In genomic region chr1:65280461-65280860, GRCm38 (mm10) we compare ENCODE assay signal across 27 mouse cellular contexts. TPM values are rescaled to one million over a fixed set of nuclear protein-coding genes. Genes with fewer than 3 reads are reported as not detected.
A peak's percentile ranks its signal among the peaks of the same experiment; 100 is the strongest.
DNase-seq lines count a peak whose midpoint lies in the region; ATAC-seq lines count a peak whose summit lies in the region.
"Had no signal": no experiment of that assay in that cellular context is flagged by ENCODE, and none has a peak within 500 bp of the region (broad histone marks: within the 10 kb centered on the region; RNA-seq: fewer than 3 reads in every experiment).

No protein-coding gene starts in this region.

- 23% methylated on average over 3 of the region's 3 CpGs for WGBS in midbrain, embryonic 14.5 days
- WGBS in midbrain, embryonic 15.5 days = 28% methylated on average over 3 of the region's 3 CpGs
- 20% methylated on average over 3 of the region's 3 CpGs for WGBS in neural tube, embryonic 15.5 days

- H3K36me3 ChIP-seq in midbrain, embryonic 14.5 days (ENCODE audit: control insufficient read depth, insufficient read depth, low read length) = no peaks in the 10 kb centered on the region
- 0 out of 2 replicates have a peak, but pooled peaks cover 3% of the 10 kb centered on the region for H3K36me3 ChIP-seq in midbrain, embryonic 15.5 days (replicated peaks)
- H3K36me3 ChIP-seq in neural tube, embryonic 15.5 days = 0 out of 2 replicates have a peak, but pooled peaks cover 3% of the 10 kb centered on the region

- no peaks in the 10 kb centered on the region for H3K4me1 ChIP-seq in midbrain, embryonic 14.5 days (ENCODE audit: control insufficient read depth, insufficient read depth, low read length)
- 0 out of 2 replicates have a peak, but pooled peaks cover 3% of the 10 kb centered on the region for H3K4me1 ChIP-seq in midbrain, embryonic 15.5 days
- H3K4me1 ChIP-seq in neural tube, embryonic 15.5 days = peaks cover 9% of the 10 kb centered on the region; the same call in 1 of the 2 replicates
- H3K4me1 ChIP-seq: heart, embryonic 10.5 days; heart, embryonic 13.5 days; hindbrain, embryonic 15.5 days had no signal

- H3K27me3 ChIP-seq in midbrain, embryonic 14.5 days (ENCODE audit: control insufficient read depth, insufficient read depth, low read length) = no peaks in the 10 kb centered on the region
- no peaks in the 10 kb centered on the region for H3K27me3 ChIP-seq in midbrain, embryonic 15.5 days (replicated peaks)
- H3K27me3 ChIP-seq in neural tube, embryonic 15.5 days (replicated peaks) = no peaks in the 10 kb centered on the region
- H3K27me3 ChIP-seq: heart, embryonic 13.5 days; hindbrain, embryonic 15.5 days had no signal

- H3K9ac ChIP-seq in midbrain, embryonic 14.5 days (replicated peaks; ENCODE audit: low read length) = no peak overlapping the region
- H3K9ac ChIP-seq in midbrain, embryonic 15.5 days = no peak overlapping the region
- H3K9ac ChIP-seq in neural tube, embryonic 15.5 days (replicated peaks) = no peak overlapping the region
- H3K9ac ChIP-seq: heart, embryonic 13.5 days; hindbrain, embryonic 15.5 days had no signal

- H3K9me3 ChIP-seq in midbrain, embryonic 14.5 days (ENCODE audit: control insufficient read depth, low read length) = no peaks in the 10 kb centered on the region
- no peaks in the 10 kb centered on the region for H3K9me3 ChIP-seq in midbrain, embryonic 15.5 days
- H3K9me3 ChIP-seq in neural tube, embryonic 15.5 days (replicated peaks) = no peaks in the 10 kb centered on the region
- H3K9me3 ChIP-seq: forebrain, embryonic 10.5 days; heart, embryonic 10.5 days; heart, embryonic 13.5 days; hindbrain, embryonic 15.5 days had no signal

- no peak overlapping the region for H3K4me2 ChIP-seq in midbrain, embryonic 14.5 days (ENCODE audit: low read length)
- no peak overlapping the region for H3K4me2 ChIP-seq in midbrain, embryonic 15.5 days
- no peak overlapping the region for H3K4me2 ChIP-seq in neural tube, embryonic 15.5 days
- H3K4me2 ChIP-seq: heart, embryonic 13.5 days; hindbrain, embryonic 15.5 days had no signal

- no peak overlapping the region for H3K4me3 ChIP-seq in midbrain, embryonic 14.5 days (replicated peaks; ENCODE audit: low read depth, low read length)
- no peak overlapping the region for H3K4me3 ChIP-seq in midbrain, embryonic 15.5 days
- no peak overlapping the region for H3K4me3 ChIP-seq in neural tube, embryonic 15.5 days (replicated peaks)
- H3K4me3 ChIP-seq: forebrain, embryonic 10.5 days; heart, adult 2 months; heart, embryonic 10.5 days; heart, embryonic 13.5 days; hindbrain, embryonic 15.5 days had no signal

- no peak overlapping the region for H3K27ac ChIP-seq in midbrain, embryonic 14.5 days (replicated peaks; ENCODE audit: low read depth, low read length)
- H3K27ac ChIP-seq in midbrain, embryonic 15.5 days = no peak overlapping the region
- no peak overlapping the region for H3K27ac ChIP-seq in neural tube, embryonic 15.5 days (replicated peaks)
- H3K27ac ChIP-seq: forebrain, embryonic 10.5 days; heart, adult 2 months; heart, embryonic 10.5 days; heart, embryonic 13.5 days; hindbrain, embryonic 15.5 days had no signal

- peak; percentile 68 for ATAC-seq in frontal cortex, adult (ENCODE audit: low TSS enrichment)
- no peak for ATAC-seq in midbrain, embryonic 14.5 days (ENCODE audit: low FRiP score, low TSS enrichment)
- ATAC-seq in midbrain, embryonic 15.5 days (replicated peaks) = no peak
- ATAC-seq in neural tube, embryonic 15.5 days (ENCODE audit: low FRiP score) = 0 out of 2 replicates have a peak, but pooled peaks have one; percentile 62
- ATAC-seq: CD4-positive, CD25-positive, alpha-beta regulatory T cell, adult 4 months; forebrain, embryonic 16.5 days had no signal

- no peak for DNase-seq in frontal cortex, postnatal 25 days (ENCODE audit: low spot score in 2 of 2)
- peak; percentile 3 for DNase-seq in midbrain, embryonic 14.5 days
- no peak for DNase-seq in neural tube, embryonic 10.5 days (ENCODE audit: extremely low spot score, low spot score)
- DNase-seq in telencephalon, adult 2 months (ENCODE audit: low read depth, low spot score) = peak; percentile 32
- DNase-seq in urinary bladder, postnatal 10 days (ENCODE audit: low spot score) = no peak
- DNase-seq: adrenal gland, adult 2 months; adrenal gland, postnatal 14 days; cerebellum, adult 18-20 months; cerebellum, adult 9-10 months; cerebellum, postnatal 14 days; gastrocnemius, postnatal 10 days; gastrocnemius, postnatal 36 days; heart, adult 2 months; heart, postnatal 14 days; heart, postnatal 4 days had no signal

RNA-seq across cellular contexts. Expression of gene Pth2r, which starts 1.4 kb away (rescaled TPM):
- 0.93 and 1.1 TPM in 2 replicates for polyA plus RNA-seq in midbrain, embryonic 14.5 days (2014; fragmentation: Nextera tagmentation; extraction: Ambion mirVana)
- polyA plus RNA-seq in midbrain, embryonic 15.5 days (2015; fragmentation: Nextera tagmentation; extraction: Ambion mirVana) = 1.2 and 1.4 TPM in 2 replicates
- polyA plus RNA-seq in neural tube, embryonic 15.5 days (2015; fragmentation: Nextera tagmentation; extraction: Ambion mirVana) = 6.1 and 6.2 TPM in 2 replicates
- polyA plus RNA-seq: adrenal gland, adult 2 months; C2C12; CD4-positive, CD25-positive, alpha-beta regulatory T cell, adult 4 months; embryonic facial prominence, embryonic 11.5 days; heart, adult 2 months; heart, embryonic 10.5 days; heart, embryonic 13.5 days; heart, embryonic 16.5 days had no signal

Comparison
In these comparisons a context has a peak if more than half of its experiments do, and no peak if none do; other contexts are left out.
1. ATAC-seq: peak in frontal cortex, adult (single experiment) and neural tube, embryonic 15.5 days (single experiment); none in midbrain, embryonic 14.5 days (single experiment) and midbrain, embryonic 15.5 days (single experiment).
2. DNase-seq: peak in midbrain, embryonic 14.5 days (single experiment) and telencephalon, adult 2 months (single experiment); none in frontal cortex, postnatal 25 days (0 of 2), neural tube, embryonic 10.5 days (single experiment) and urinary bladder, postnatal 10 days (single experiment).